Mouse (Mus musculus): ENCODE measurements at regions not wholly inside any gene's neighbourhood (a gene's known extent, or its start where the extent isn't known, plus 50 kb on each side); places are given as distances from the start of the nearest gene placed in this dataset.

GRCm38 (mm10) chr1:76540529-76540928 is 974.4 kb downstream of the Epha4 start:
- Histone ChIP-seq H3K9me3 (ENCODE audit: control insufficient read depth, low read length) (no peaks in the 10 kb centered on the region), H3K36me3 (ENCODE audit: control insufficient read depth, insufficient read depth, low read length) (no peaks in the 10 kb centered on the region), H3K4me2 (ENCODE audit: low read length) (no peak overlapping the region), H3K27ac (ENCODE audit: low read depth) (no peak overlapping the region), H3K27me3 (replicated peaks; ENCODE audit: control insufficient read depth, insufficient read depth, low read length) (no peaks in the 10 kb centered on the region), H3K4me3 (ENCODE audit: low read depth, low read length) (no peak overlapping the region), H3K9ac (ENCODE audit: low read length) (no peak overlapping the region), H3K4me1 (replicated peaks; ENCODE audit: control insufficient read depth, insufficient read depth, low read length) (no peaks in the 10 kb centered on the region)
- 67% methylated on average over 3 of the region's 3 CpGs for WGBS
- ATAC-seq (replicated peaks; ENCODE audit: low FRiP score, low TSS enrichment, low read depth) (no peak), DNase-seq (ENCODE audit: low spot score) (no peak)

DNA sequence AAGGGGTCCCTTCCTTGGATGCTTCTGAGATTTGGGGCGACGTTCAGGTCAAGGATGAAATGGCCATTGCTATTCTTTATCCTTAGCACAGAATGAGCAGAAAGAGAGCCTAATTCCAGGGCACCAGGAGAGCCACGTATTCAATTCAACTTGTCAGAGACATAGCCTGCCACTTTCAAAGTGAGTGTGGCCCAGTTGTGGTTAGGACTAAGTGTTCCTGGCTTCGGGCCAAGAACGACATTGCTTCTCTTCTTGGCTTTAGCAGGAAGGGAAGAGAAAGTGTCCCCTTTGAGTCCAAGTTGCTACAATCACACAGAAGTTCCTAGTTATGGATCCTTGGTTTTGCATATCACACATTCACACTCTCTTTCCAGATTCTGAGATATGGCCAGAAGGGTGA is 964.0 kb downstream of the Epha4 start:
- H3K4me2 ChIP-seq (ENCODE audit: low read length) = no peak overlapping the region
- H3K27me3 ChIP-seq (replicated peaks; ENCODE audit: control insufficient read depth, insufficient read depth, low read length) = no peaks in the 10 kb centered on the region
- no peaks in the 10 kb centered on the region for H3K36me3 ChIP-seq (ENCODE audit: control insufficient read depth, insufficient read depth, low read length)
- H3K9me3 ChIP-seq (ENCODE audit: control insufficient read depth, low read length) = no peaks in the 10 kb centered on the region
- H3K4me1 ChIP-seq (replicated peaks; ENCODE audit: control insufficient read depth, insufficient read depth, low read length) = no peaks in the 10 kb centered on the region
- no peak for ATAC-seq (replicated peaks; ENCODE audit: low FRiP score, low TSS enrichment, low read depth)
- H3K4me3 ChIP-seq (ENCODE audit: low read depth, low read length) = no peak overlapping the region
- DNase-seq (ENCODE audit: low spot score) = no peak
- 70% methylated on average over 5 of the region's 5 CpGs for WGBS
- no peak overlapping the region for H3K27ac ChIP-seq (ENCODE audit: low read depth)
- H3K9ac ChIP-seq (ENCODE audit: low read length) = no peak overlapping the region

DNA sequence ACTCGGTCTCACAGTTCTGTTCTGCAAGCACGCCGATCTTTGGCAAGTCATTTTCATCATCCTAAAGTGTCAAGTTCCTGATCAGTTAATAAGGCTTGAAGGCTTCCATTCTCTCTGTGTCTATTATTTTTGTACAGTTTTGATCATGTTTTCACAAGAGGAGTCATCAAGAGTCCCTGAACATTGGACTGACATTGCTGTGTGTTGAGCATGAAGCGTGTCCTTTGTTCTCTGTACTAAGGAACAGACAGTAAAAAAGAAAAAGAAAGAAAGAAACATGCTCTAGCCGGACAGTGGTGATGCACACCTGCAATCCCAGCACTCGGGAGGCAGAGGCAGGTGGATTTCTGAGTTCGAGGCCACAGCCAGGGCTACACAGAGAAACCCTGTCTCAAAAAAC is 955.4 kb downstream of the Epha4 start:
- no peak overlapping the region for H3K4me2 ChIP-seq (ENCODE audit: low read length)
- no peaks in the 10 kb centered on the region for H3K9me3 ChIP-seq (ENCODE audit: control insufficient read depth, low read length)
- no peak overlapping the region for H3K27ac ChIP-seq (ENCODE audit: low read depth)
- WGBS = 91% methylated on average over 7 of the region's 7 CpGs
- no peaks in the 10 kb centered on the region for H3K36me3 ChIP-seq (ENCODE audit: control insufficient read depth, insufficient read depth, low read length)
- H3K4me3 ChIP-seq (ENCODE audit: low read depth, low read length) = no peak overlapping the region
- ATAC-seq (replicated peaks; ENCODE audit: low FRiP score, low TSS enrichment, low read depth) (no peak), DNase-seq (ENCODE audit: low spot score) (no peak)
- no peaks in the 10 kb centered on the region for H3K4me1 ChIP-seq (replicated peaks; ENCODE audit: control insufficient read depth, insufficient read depth, low read length)
- H3K9ac ChIP-seq (ENCODE audit: low read length) = no peak overlapping the region
- no peaks in the 10 kb centered on the region for H3K27me3 ChIP-seq (replicated peaks; ENCODE audit: control insufficient read depth, insufficient read depth, low read length)

- 61% methylated on average over 5 of the region's 5 CpGs for WGBS
- Histone ChIP-seq H3K4me2 (ENCODE audit: low read length) (no peak overlapping the region), H3K9ac (ENCODE audit: low read length) (no peak overlapping the region), H3K27me3 (replicated peaks; ENCODE audit: control insufficient read depth, insufficient read depth, low read length) (no peaks in the 10 kb centered on the region), H3K4me3 (ENCODE audit: low read depth, low read length) (no peak overlapping the region), H3K36me3 (ENCODE audit: control insufficient read depth, insufficient read depth, low read length) (no peaks in the 10 kb centered on the region), H3K9me3 (ENCODE audit: control insufficient read depth, low read length) (no peaks in the 10 kb centered on the region; the same call in 1 of the 2 replicates), H3K4me1 (replicated peaks; ENCODE audit: control insufficient read depth, insufficient read depth, low read length) (no peaks in the 10 kb centered on the region), H3K27ac (ENCODE audit: low read depth) (no peak overlapping the region)
- no peak for ATAC-seq (replicated peaks; ENCODE audit: low FRiP score, low TSS enrichment, low read depth)
- no peak for DNase-seq (ENCODE audit: low spot score)
Observed at GRCm38 (mm10) chr1:76575487-76575886, 939.4 kb downstream of the Epha4 start.

DNA sequence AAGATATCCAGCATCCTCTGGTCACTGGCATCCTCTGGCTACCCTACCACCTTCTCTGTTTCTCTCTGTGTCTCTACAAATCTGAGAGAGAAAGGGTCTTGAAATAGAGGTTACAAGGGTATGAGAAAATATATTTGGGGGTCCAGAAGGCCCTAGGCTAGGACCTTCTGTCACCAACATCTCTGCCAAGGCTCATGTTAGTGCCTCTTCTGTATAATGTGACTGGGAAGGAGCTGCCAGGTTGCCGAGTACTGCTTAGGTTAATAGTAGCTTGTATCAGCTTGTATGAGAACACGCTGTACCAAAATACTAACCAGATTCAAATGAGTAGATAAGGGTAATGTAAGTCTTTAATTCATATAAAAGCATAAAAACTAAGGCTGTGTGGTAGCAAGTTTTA is 929.0 kb downstream of the Epha4 start:
- H3K4me1 ChIP-seq (replicated peaks; ENCODE audit: control insufficient read depth, insufficient read depth, low read length) = no peaks in the 10 kb centered on the region
- H3K4me3 ChIP-seq (ENCODE audit: low read depth, low read length) = no peak overlapping the region
- no peak overlapping the region for H3K4me2 ChIP-seq (ENCODE audit: low read length)
- no peak for DNase-seq (ENCODE audit: low spot score)
- no peak overlapping the region for H3K27ac ChIP-seq (ENCODE audit: low read depth)
- H3K9ac ChIP-seq (ENCODE audit: low read length) = no peak overlapping the region
- no peaks in the 10 kb centered on the region for H3K27me3 ChIP-seq (replicated peaks; ENCODE audit: control insufficient read depth, insufficient read depth, low read length)
- 93% methylated on average over 2 of the region's 2 CpGs for WGBS
- H3K36me3 ChIP-seq (ENCODE audit: control insufficient read depth, insufficient read depth, low read length) = no peaks in the 10 kb centered on the region
- peaks cover 2% of the 10 kb centered on the region; the same call in 1 of the 2 replicates for H3K9me3 ChIP-seq (ENCODE audit: control insufficient read depth, low read length)
- ATAC-seq (replicated peaks; ENCODE audit: low FRiP score, low TSS enrichment, low read depth) = no peak

GRCm38 (mm10) chr1:76625831-76626230 is 889.1 kb downstream of the Epha4 start:
- Histone ChIP-seq H3K4me1 (replicated peaks; ENCODE audit: control insufficient read depth, insufficient read depth, low read length) (no peaks in the 10 kb centered on the region), H3K4me2 (ENCODE audit: low read length) (no peak overlapping the region), H3K9ac (ENCODE audit: low read length) (no peak overlapping the region), H3K36me3 (ENCODE audit: control insufficient read depth, insufficient read depth, low read length) (no peaks in the 10 kb centered on the region), H3K27ac (ENCODE audit: low read depth) (no peak overlapping the region), H3K4me3 (ENCODE audit: low read depth, low read length) (no peak overlapping the region), H3K27me3 (replicated peaks; ENCODE audit: control insufficient read depth, insufficient read depth, low read length) (no peaks in the 10 kb centered on the region), H3K9me3 (ENCODE audit: control insufficient read depth, low read length) (no peaks in the 10 kb centered on the region)
- no peak for ATAC-seq (replicated peaks; ENCODE audit: low FRiP score, low TSS enrichment, low read depth)
- 92% methylated on average over 3 of the region's 3 CpGs for WGBS
- DNase-seq (ENCODE audit: low spot score) = no peak

- Histone ChIP-seq H3K27me3 (replicated peaks; ENCODE audit: control insufficient read depth, insufficient read depth, low read length) (no peaks in the 10 kb centered on the region), H3K9ac (ENCODE audit: low read length) (no peak overlapping the region), H3K4me3 (ENCODE audit: low read depth, low read length) (no peak overlapping the region), H3K4me2 (ENCODE audit: low read length) (no peak overlapping the region), H3K9me3 (ENCODE audit: control insufficient read depth, low read length) (no peaks in the 10 kb centered on the region), H3K4me1 (replicated peaks; ENCODE audit: control insufficient read depth, insufficient read depth, low read length) (no peaks in the 10 kb centered on the region), H3K27ac (ENCODE audit: low read depth) (no peak overlapping the region), H3K36me3 (ENCODE audit: control insufficient read depth, insufficient read depth, low read length) (no peaks in the 10 kb centered on the region)
- no peak for DNase-seq (ENCODE audit: low spot score)
- ATAC-seq (replicated peaks; ENCODE audit: low FRiP score, low TSS enrichment, low read depth) = no peak
Observed at GRCm38 (mm10) chr1:76629861-76630260, 885.0 kb downstream of the Epha4 start.

GRCm38 (mm10) chr1:76634071-76634470 is 880.8 kb downstream of the Epha4 start:
- H3K27ac ChIP-seq (ENCODE audit: low read depth) = no peak overlapping the region
- H3K4me2 ChIP-seq (ENCODE audit: low read length) = no peak overlapping the region
- H3K36me3 ChIP-seq (ENCODE audit: control insufficient read depth, insufficient read depth, low read length) = no peaks in the 10 kb centered on the region
- ATAC-seq (replicated peaks; ENCODE audit: low FRiP score, low TSS enrichment, low read depth) (no peak), DNase-seq (ENCODE audit: low spot score) (no peak)
- no peaks in the 10 kb centered on the region for H3K4me1 ChIP-seq (replicated peaks; ENCODE audit: control insufficient read depth, insufficient read depth, low read length)
- H3K27me3 ChIP-seq (replicated peaks; ENCODE audit: control insufficient read depth, insufficient read depth, low read length) = no peaks in the 10 kb centered on the region
- no peaks in the 10 kb centered on the region for H3K9me3 ChIP-seq (ENCODE audit: control insufficient read depth, low read length)
- H3K9ac ChIP-seq (ENCODE audit: low read length) = no peak overlapping the region
- no peak overlapping the region for H3K4me3 ChIP-seq (ENCODE audit: low read depth, low read length)
- 92% methylated on average over 1 of the region's 1 CpGs for WGBS

DNA sequence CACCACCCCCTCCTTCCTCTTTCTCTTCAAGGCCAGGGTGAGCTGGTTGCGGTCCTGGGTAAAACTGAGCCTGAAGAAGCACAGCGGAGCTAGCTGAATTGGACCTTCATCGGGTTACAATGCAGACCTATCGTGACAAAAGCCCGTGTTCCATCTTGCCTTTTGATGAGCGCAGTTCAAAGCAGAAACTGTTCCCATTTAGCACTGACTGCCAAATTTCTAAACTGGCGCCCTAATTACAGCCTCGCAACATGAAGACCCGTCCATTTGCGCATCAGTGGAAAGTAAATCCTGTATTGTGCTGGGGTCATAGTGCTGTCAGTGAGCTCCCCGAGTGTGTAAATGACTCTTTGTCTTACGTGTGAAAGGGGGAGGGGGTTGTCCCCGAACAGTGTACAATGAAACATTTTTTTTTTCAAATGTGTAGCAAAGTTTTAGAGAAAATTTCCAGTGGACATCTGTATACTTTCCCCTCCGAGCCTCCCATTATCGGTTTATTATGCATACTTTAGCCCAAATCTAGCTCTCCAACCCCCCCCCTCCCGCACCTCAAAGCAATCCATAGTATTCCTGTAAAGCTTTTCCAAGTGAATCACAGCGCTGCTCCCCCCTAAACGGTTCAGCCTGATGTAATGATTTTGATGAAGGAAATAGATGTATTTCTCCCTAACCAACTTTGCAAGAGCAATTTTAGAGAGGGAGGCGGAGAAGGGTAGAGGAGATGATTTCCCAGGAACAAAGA is 877.4 kb downstream of the Epha4 start:
- Histone ChIP-seq H3K9ac (ENCODE audit: low read length) (no peak overlapping the region), H3K4me3 (ENCODE audit: low read depth, low read length) (no peak overlapping the region), H3K4me2 (ENCODE audit: low read length) (no peak overlapping the region), H3K36me3 (ENCODE audit: control insufficient read depth, insufficient read depth, low read length) (no peaks in the 10 kb centered on the region), H3K9me3 (ENCODE audit: control insufficient read depth, low read length) (no peaks in the 10 kb centered on the region), H3K4me1 (replicated peaks; ENCODE audit: control insufficient read depth, insufficient read depth, low read length) (no peaks in the 10 kb centered on the region), H3K27ac (ENCODE audit: low read depth) (no peak overlapping the region), H3K27me3 (replicated peaks; ENCODE audit: control insufficient read depth, insufficient read depth, low read length) (no peaks in the 10 kb centered on the region)
- 82% methylated on average over 19 of the region's 19 CpGs for WGBS
- DNase-seq (ENCODE audit: low spot score) = no peak
- ATAC-seq (replicated peaks; ENCODE audit: low FRiP score, low TSS enrichment, low read depth) = no peak
